Mouse (Mus musculus) B cell, adult (primary cell): ENCODE results near the gene Minos1. TPM values are rescaled to one million over a fixed set of nuclear protein-coding genes. Genes with fewer than 3 reads are reported as not detected.

Experiments used
- total RNA-seq: library from RNA; stranded (reverse); gene quantifications from 4 replicates; pipeline ENCODE4 v1.2.4, GENCODE M21; 2023; ENCODE audit not compliant: inconsistent age

Gene Minos1
- total RNA-seq = 109 to 130 TPM (median 112 TPM) in 4 replicates

DNA sequence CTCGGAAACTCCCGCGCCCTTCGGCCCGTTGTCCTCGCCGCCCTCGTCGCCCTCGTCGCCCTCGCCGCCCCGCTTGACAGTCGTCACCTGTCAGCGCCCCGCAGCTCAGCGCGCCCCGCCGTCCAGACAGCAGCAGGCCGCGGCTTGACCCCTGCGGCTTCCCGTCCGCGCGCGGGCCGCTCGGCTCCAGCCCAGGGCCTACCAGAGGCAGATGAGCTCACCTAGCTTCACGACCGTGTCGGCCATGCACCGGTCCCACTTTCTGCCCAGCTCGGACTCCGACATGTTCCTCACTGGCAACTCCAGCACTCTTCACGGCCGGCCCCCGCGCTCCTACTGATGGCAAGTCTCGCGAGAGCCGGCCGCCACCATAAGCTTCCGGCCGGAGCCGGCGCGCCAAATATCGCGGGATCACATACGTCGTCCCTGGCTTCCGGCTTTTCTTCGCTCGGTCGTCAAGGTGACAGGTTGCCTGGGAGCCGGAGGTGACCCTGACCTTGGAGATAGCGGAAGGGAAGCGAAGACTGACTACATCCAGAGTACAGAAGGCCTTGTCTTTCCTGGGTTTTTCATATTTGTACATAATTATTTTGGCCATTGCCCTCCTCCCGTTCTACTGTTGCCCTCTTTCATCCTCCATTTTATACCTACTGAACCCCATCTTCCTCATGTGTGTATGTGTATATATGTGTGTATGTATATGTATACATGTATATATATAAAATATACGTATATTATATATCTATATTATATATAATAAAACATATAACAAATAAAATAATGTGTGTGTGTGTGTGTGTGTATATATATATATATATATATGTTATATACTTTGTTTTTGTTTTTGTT lies at the start of gene Minos1:
Gene Minos1, minus strand, starts transcription at position 413 of the 849 bp plus-strand sequence.

DNA sequence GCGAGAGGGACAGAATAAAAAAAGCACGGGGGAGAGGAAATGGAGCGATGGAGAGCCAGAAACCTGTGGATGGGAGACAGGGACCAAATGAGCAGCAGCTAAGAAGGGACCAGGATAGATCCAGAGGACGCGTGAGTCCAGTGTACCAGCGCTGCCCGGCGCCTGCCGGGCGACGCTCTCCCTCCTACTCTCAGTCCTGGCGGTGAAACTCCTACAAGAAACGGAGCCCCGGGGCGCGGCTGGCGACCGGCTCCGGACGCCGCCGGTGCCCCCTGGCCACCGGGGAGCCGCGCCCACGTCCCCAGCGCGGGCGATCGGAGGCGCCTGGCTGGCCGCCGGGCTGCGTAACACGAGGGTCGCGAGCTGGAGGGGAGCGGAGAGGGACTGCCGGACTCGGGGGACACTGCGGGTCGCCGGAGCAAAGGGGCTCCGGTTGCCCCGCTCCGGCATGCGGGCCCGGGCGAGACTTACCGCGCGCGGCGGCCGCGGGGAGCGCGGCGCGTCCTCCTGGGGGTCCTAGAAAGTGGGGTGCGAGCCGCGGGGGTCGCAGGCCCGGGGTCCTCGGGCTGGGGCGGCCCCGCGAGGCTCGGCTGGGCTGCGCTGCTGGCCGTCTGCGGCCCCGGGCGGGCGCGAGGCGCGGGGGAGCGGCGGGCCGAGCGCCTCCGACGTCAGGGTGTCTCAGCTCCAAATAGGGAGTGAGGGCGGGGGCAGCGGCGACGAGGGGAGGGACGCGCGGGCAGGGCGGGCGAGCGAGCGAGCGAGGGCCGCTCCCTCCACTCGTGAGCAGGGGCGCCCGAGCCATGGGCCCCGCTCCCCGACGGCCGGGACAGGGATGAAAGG lies 38.3 kb downstream of the Minos1 start, which contains the start of gene Nbl1:
Gene Nbl1, minus strand, starts transcription at position 638 of the 840 bp plus-strand sequence.

GRCm38 (mm10) chr4:139075041-139075711 lies 55.7 kb downstream of the Minos1 start, which contains the start of gene Htr6:
TSS of gene Htr6 (minus strand) at chr4:139075570.

Other genes starting within 250 kb of the Minos1 start
- 6.8 to 10.7 TPM (median 8.2 TPM) in 4 replicates for gene Otud3, start 217.2 kb downstream of the Minos1 start, total RNA-seq
- not detected in 4 replicates for gene Rnf186, start 164.0 kb downstream of the Minos1 start, total RNA-seq
- gene Tmco4, start 158.2 kb downstream of the Minos1 start, total RNA-seq = 33.6 to 40.4 TPM (median 35.9 TPM) in 4 replicates
- not detected in 4 replicates for gene Htr6, start 55.5 kb downstream of the Minos1 start, total RNA-seq
- gene Nbl1, start 38.1 kb downstream of the Minos1 start, total RNA-seq = 0.57 to 1.2 TPM (median 0.70 TPM) in 4 replicates
- gene Capzb, start 61.8 kb upstream of the Minos1 start, total RNA-seq = 415 to 482 TPM (median 452 TPM) in 4 replicates
- 28.6 to 30.6 TPM (median 29.7 TPM) in 4 replicates for gene Pqlc2, start 179.6 kb upstream of the Minos1 start, total RNA-seq
- gene Akr7a5, start 179.6 kb upstream of the Minos1 start, total RNA-seq = 23.2 to 30.1 TPM (median 24.2 TPM) in 4 replicates
- gene Mrto4, start 221.5 kb upstream of the Minos1 start, total RNA-seq = 101 to 120 TPM (median 110 TPM) in 4 replicates
- gene Emc1, start 221.5 kb upstream of the Minos1 start, total RNA-seq = 34.9 to 47.7 TPM (median 39.3 TPM) in 4 replicates
- 190 to 210 TPM (median 201 TPM) in 4 replicates for gene Ubr4, start 221.5 kb upstream of the Minos1 start, total RNA-seq